ENCODE assay signal across 9 mouse cellular contexts in genomic region chr6:144644711-144645110, GRCm38 (mm10).
DNase-seq lines count a peak whose midpoint lies in the region; ATAC-seq and TF ChIP-seq lines count a peak whose summit lies in the region.
"Had no signal": no experiment of that assay in that cellular context is flagged by ENCODE, and none has a peak within 500 bp of the region (broad histone marks: within the 10 kb centered on the region; RNA-seq: fewer than 3 reads in every experiment).

No protein-coding gene starts in this region.

- ATAC-seq in cerebellum, adult (ENCODE audit: insufficient number of reproducible peaks, low FRiP score, low TSS enrichment) = no peak

- no peak overlapping the region for H3K27ac ChIP-seq in cerebellum, adult 2 months (ENCODE audit: insufficient read depth, low read length)
- H3K27ac ChIP-seq in testis, adult 2 months (ENCODE audit: control insufficient read depth, insufficient read depth, low read depth, low read length) = no peak overlapping the region
- H3K27ac ChIP-seq: heart, embryonic 15.5 days had no signal

- H3K36me3 ChIP-seq in testis, adult 2 months (ENCODE audit: control insufficient read depth, insufficient read depth, low read length) = no peaks in the 10 kb centered on the region
- H3K36me3 ChIP-seq: heart, embryonic 15.5 days had no signal

- no peak for DNase-seq in cerebellum, adult 2 months
- DNase-seq in testis, postnatal 14 days (ENCODE audit: low spot score) = no peak
- DNase-seq in heart, adult 9 months (ENCODE audit: low spot score in 2 of 2) = peak; percentile 37 to 44
- peak; percentile 54 for DNase-seq in lung, adult 2 months
- DNase-seq in spleen, postnatal 4 days (ENCODE audit: low spot score in 2 of 2) = peak; percentile 39 to 74
- no peak for DNase-seq in urinary bladder, postnatal 10 days (ENCODE audit: low spot score)

- 83% methylated on average over 4 of the region's 4 CpGs for WGBS in cerebellum, adult 2 months
- WGBS in lung, adult 2 months = 53% methylated on average over 4 of the region's 4 CpGs

- no peak overlapping the region for H3K4me3 ChIP-seq in cerebellum, adult 2 months (replicated peaks; ENCODE audit: insufficient read depth, low read depth, low read length)
- H3K4me3 ChIP-seq in testis, adult 2 months (ENCODE audit: control insufficient read depth, low read depth, low read length) = no peak overlapping the region
- H3K4me3 ChIP-seq in lung, adult 2 months (replicated peaks; ENCODE audit: extremely low read depth, low read depth, low read length) = no peak overlapping the region
- H3K4me3 ChIP-seq: heart, embryonic 15.5 days had no signal

- no peaks in the 10 kb centered on the region for H3K4me1 ChIP-seq in cerebellum, adult 2 months (ENCODE audit: control insufficient read depth, insufficient read depth, low read length)
- no peaks in the 10 kb centered on the region for H3K4me1 ChIP-seq in testis, adult 2 months (ENCODE audit: control insufficient read depth, insufficient read depth, low read length)
- H3K4me1 ChIP-seq in lung, adult 2 months (ENCODE audit: control insufficient read depth, insufficient read depth, low read length) = peaks cover 13% of the 10 kb centered on the region

- no peaks in the 10 kb centered on the region for H3K27me3 ChIP-seq in cerebellum, adult 2 months (ENCODE audit: control insufficient read depth, insufficient read depth, low read length)
- no peaks in the 10 kb centered on the region for H3K27me3 ChIP-seq in testis, adult 2 months (ENCODE audit: control insufficient read depth, insufficient read depth, low read length)
- H3K27me3 ChIP-seq: heart, embryonic 15.5 days had no signal

- 0 out of 2 replicates have a peak, but pooled peaks have one; percentile 11 for TF ChIP-seq CTCF in cerebellum, adult 2 months (IDR thresholded peaks at IDR 0.05; ENCODE audit: borderline replicate concordance, insufficient read depth, low read depth, low read length)
- peak; percentile 32; the same call in 1 of the 2 replicates for TF ChIP-seq CTCF in testis, adult 2 months (IDR thresholded peaks at IDR 0.05; ENCODE audit: control insufficient read depth, insufficient read depth, insufficient replicate concordance, low read depth, low read length)
- TF ChIP-seq CTCF in lung, adult 2 months (IDR thresholded peaks at IDR 0.05; ENCODE audit: insufficient read depth, low read length) = peak; percentile 72

- no peak for TF ChIP-seq POLR2A in cerebellum, adult 2 months (IDR thresholded peaks at IDR 0.05; ENCODE audit: borderline replicate concordance, insufficient read depth, low read length)
- no peak for TF ChIP-seq POLR2A in testis, adult 2 months (IDR thresholded peaks at IDR 0.05; ENCODE audit: control insufficient read depth, low read depth, low read length)
- TF ChIP-seq POLR2A in lung, adult 2 months (IDR thresholded peaks at IDR 0.05; ENCODE audit: borderline replicate concordance, extremely low read depth, low read depth, low read length) = no peak

Comparison
In these comparisons a context has a peak if more than half of its experiments do, and no peak if none do; other contexts are left out.
1. DNase-seq: peak in heart, adult 9 months (2 of 2), lung, adult 2 months (single experiment) and spleen, postnatal 4 days (2 of 2); none in cerebellum, adult 2 months (0 of 2), testis, postnatal 14 days (single experiment) and urinary bladder, postnatal 10 days (single experiment).
2. CTCF ChIP-seq: peak in every context shown above with its lines; median percentile 72 in lung, adult 2 months; 32 in testis, adult 2 months; 11 in cerebellum, adult 2 months.